Mouse (Mus musculus) retina, postnatal 7 days (tissue): ENCODE data around the gene Rusc2.
A peak's percentile ranks its signal among the peaks of the same experiment; 100 is the strongest.

Source experiments
- DNase-seq: peaks from one replicate; pipeline ENCODE4 v3.0.0-alpha.2; 2012; ENCODE audit warnings: low read depth, low spot score

The Rusc2 gene

GRCm38 (mm10) chr4:43384083-43384460 is 2.3 kb downstream of the Rusc2 start:
- no peak for DNase-seq

- no peak for DNase-seq
Measured at GRCm38 (mm10) chr4:43384541-43384940, 2.8 kb downstream of the Rusc2 start.

- DNase-seq: no peak
Measured at GRCm38 (mm10) chr4:43386932-43387331, 5.2 kb downstream of the Rusc2 start.

GRCm38 (mm10) chr4:43389390-43389789 is 7.6 kb downstream of the Rusc2 start:
- no peak for DNase-seq

- no peak for DNase-seq
Measured at GRCm38 (mm10) chr4:43389845-43390440, 8.2 kb downstream of the Rusc2 start.

- DNase-seq: no peak
Measured at GRCm38 (mm10) chr4:43391521-43392050, 9.8 kb downstream of the Rusc2 start.

- DNase-seq: no peak
Measured at GRCm38 (mm10) chr4:43394345-43394891, 12.6 kb downstream of the Rusc2 start.

- no peak for DNase-seq
Measured at GRCm38 (mm10) chr4:43395147-43395546, 13.4 kb downstream of the Rusc2 start.

GRCm38 (mm10) chr4:43395836-43396235 is 14.1 kb downstream of the Rusc2 start:
- no peak for DNase-seq

GRCm38 (mm10) chr4:43396381-43396780 is 14.6 kb downstream of the Rusc2 start:
- DNase-seq: no peak

GRCm38 (mm10) chr4:43398014-43398413 is 16.2 kb downstream of the Rusc2 start:
- no peak for DNase-seq

- no peak for DNase-seq
Measured at GRCm38 (mm10) chr4:43398829-43399331, 17.1 kb downstream of the Rusc2 start.

- no peak for DNase-seq
Measured at GRCm38 (mm10) chr4:43399391-43400131, 17.8 kb downstream of the Rusc2 start.

- DNase-seq: no peak
Measured at GRCm38 (mm10) chr4:43400976-43401375, 19.2 kb downstream of the Rusc2 start.

- no peak for DNase-seq
Measured at GRCm38 (mm10) chr4:43401486-43401885, 19.7 kb downstream of the Rusc2 start.

- DNase-seq: no peak
Measured at GRCm38 (mm10) chr4:43402212-43402611, 20.4 kb downstream of the Rusc2 start.

GRCm38 (mm10) chr4:43404697-43405096 is 22.9 kb downstream of the Rusc2 start:
- no peak for DNase-seq

GRCm38 (mm10) chr4:43406162-43406971 is 24.6 kb downstream of the Rusc2 start:
- peak; percentile 76 for DNase-seq

GRCm38 (mm10) chr4:43407071-43407920 is 25.5 kb downstream of the Rusc2 start:
- no peak for DNase-seq

GRCm38 (mm10) chr4:43414761-43415160 is 33.0 kb downstream of the Rusc2 start:
- DNase-seq: no peak
